Mouse (Mus musculus): Measurements from ENCODE around the gene Gm266.

- TF ChIP-seq CTCF (IDR thresholded peaks at IDR 0.05; ENCODE audit: low read depth, low read length) (no peak), GATA1 (IDR thresholded peaks at IDR 0.05; ENCODE audit: borderline replicate concordance, low read length) (no peak), POLR2AphosphoS5 (IDR thresholded peaks at IDR 0.05; ENCODE audit: insufficient replicate concordance, low read depth, low read length) (no peak), TAL1 (conservative IDR thresholded peaks at IDR 0.05; ENCODE audit: low read depth, low read length) (no peak)
Observed at GRCm38 (mm10) chr12:111503063-111503567, 17.5 kb upstream of the Gm266 start.

All from G1E (cell line).